Mouse (Mus musculus) CH12.LX (cell line): ENCODE results near the gene Nhsl1. TPM values are rescaled to one million over a fixed set of nuclear protein-coding genes. Genes with fewer than 3 reads are reported as not detected.

ENCODE experiments used
- DNase-seq: peaks from one replicate; pipeline ENCODE4 v3.0.0-alpha.2; 2013; ENCODE audit errors: extremely low read depth
- H3K27ac ChIP-seq: 2 replicates; pipeline ENCODE4 v1.5.1; 2012; ENCODE audit warnings: low read depth, mild to moderate bottlenecking, control low read depth, moderate library complexity; ENCODE audit not compliant: insufficient read depth
- H3K27me3 ChIP-seq: replicated peaks from 2 replicates; pipeline ENCODE3; 2012; ENCODE audit warnings: inconsistent platforms
- H3K36me3 ChIP-seq, 2 experiments: replicated peaks in 1 of 2; 2 replicates each; pipeline versions ENCODE3 to v1.6.1; 2012; ENCODE audit warnings: inconsistent platforms in 1 of 2, low read length in 1 of 2, mild to moderate bottlenecking in 1 of 2, mixed read lengths in 1 of 2, moderate library complexity in 1 of 2; ENCODE audit not compliant: control insufficient read depth in 1 of 2, insufficient read depth in 1 of 2
- H3K4me1 ChIP-seq, 2 experiments: 2 replicates each; pipeline ENCODE4 v1.6.1; 2012; ENCODE audit warnings: inconsistent platforms in 1 of 2, moderate library complexity in 1 of 2; ENCODE audit not compliant: insufficient read depth in 2 of 2, control insufficient read depth in 1 of 2
- H3K4me2 ChIP-seq: 2 replicates; pipeline ENCODE4 v1.6.1; 2012; ENCODE audit warnings: low read depth, mild to moderate bottlenecking, control low read depth; ENCODE audit not compliant: poor library complexity, insufficient read depth, severe bottlenecking
- H3K4me3 ChIP-seq, 3 experiments: fragments of 150-350 bp in 1 of 3; sonication (generic) in 1 of 3; replicated peaks in 1 of 3; 2 replicates each; pipeline versions ENCODE3 to v1.5.1; 2011 to 2012; ENCODE audit warnings: low read depth in 2 of 3, low read length in 2 of 3, mild to moderate bottlenecking in 2 of 3, moderate library complexity in 2 of 3, control low read depth in 1 of 3, improper control_type of control experiment in 1 of 3, inconsistent platforms in 1 of 3, mixed read lengths in 1 of 3; ENCODE audit not compliant: poor library complexity in 1 of 3
- H3K79me2 ChIP-seq: replicated peaks from 2 replicates; pipeline ENCODE4 v1.6.1; 2012; ENCODE audit warnings: mild to moderate bottlenecking, moderate library complexity; ENCODE audit not compliant: control insufficient read depth, poor library complexity, insufficient read depth, severe bottlenecking; ENCODE audit errors: extremely low read depth
- H3K9ac ChIP-seq: 2 replicates; pipeline ENCODE4 v1.6.1; 2012; ENCODE audit warnings: low read depth, mild to moderate bottlenecking, control low read depth, moderate library complexity; ENCODE audit not compliant: insufficient read depth
- H3K9me3 ChIP-seq: replicated peaks from 2 replicates; pipeline ENCODE3; 2012; ENCODE audit warnings: low read length, inconsistent platforms, mixed read lengths
- BHLHE40 ChIP-seq: IDR thresholded peaks from 2 replicates; pipeline ENCODE4 v1.6.1; 2011; ENCODE audit warnings: mild to moderate bottlenecking, low read depth, low read length, improper control_type of control experiment
- CHD1 ChIP-seq: IDR thresholded peaks from 2 replicates; pipeline ENCODE4 v1.6.1; 2012; ENCODE audit warnings: low read depth, low read length, improper control_type of control experiment, inconsistent platforms
- CTCF ChIP-seq, 2 experiments: IDR thresholded peaks in 1 of 2; conservative IDR thresholded peaks in 1 of 2; 2 replicates each; pipeline ENCODE4 v1.5.1; 2011 to 2012; ENCODE audit warnings: low read depth in 2 of 2, low read length in 2 of 2, improper control_type of control experiment in 1 of 2, inconsistent platforms in 1 of 2, mild to moderate bottlenecking in 1 of 2, moderate library complexity in 1 of 2
- ELF1 ChIP-seq: IDR thresholded peaks from 2 replicates; pipeline ENCODE4 v1.6.1; 2014; ENCODE audit warnings: low read depth, mild to moderate bottlenecking, inconsistent platforms, low read length, improper control_type of control experiment
- ETS1 ChIP-seq: conservative IDR thresholded peaks from 2 replicates; pipeline ENCODE4 v1.6.1; 2012; ENCODE audit warnings: low read depth, mild to moderate bottlenecking, inconsistent platforms, low read length, improper control_type of control experiment, moderate library complexity
- KAT2A ChIP-seq: IDR thresholded peaks from 2 replicates; pipeline ENCODE4 v1.6.1; 2012; ENCODE audit warnings: low read length, improper control_type of control experiment, inconsistent platforms; ENCODE audit not compliant: insufficient replicate concordance
- MAX ChIP-seq: IDR thresholded peaks from 2 replicates; pipeline ENCODE4 v1.6.1; 2011; ENCODE audit warnings: low read length, improper control_type of control experiment
- MEF2A ChIP-seq: IDR thresholded peaks from 2 replicates; pipeline ENCODE4 v1.6.1; 2014; ENCODE audit warnings: low read depth, mild to moderate bottlenecking, inconsistent platforms, low read length, improper control_type of control experiment, borderline replicate concordance
- MXI1 ChIP-seq: IDR thresholded peaks from 2 replicates; pipeline ENCODE4 v1.6.1; 2011; ENCODE audit warnings: mild to moderate bottlenecking, low read depth, low read length, improper control_type of control experiment
- NRF1 ChIP-seq: IDR thresholded peaks from 2 replicates; pipeline ENCODE4 v1.6.1; 2014; ENCODE audit warnings: low read depth, mild to moderate bottlenecking, inconsistent platforms, low read length, improper control_type of control experiment, moderate library complexity
- POLR2AphosphoS2 ChIP-seq: IDR thresholded peaks from 2 replicates; pipeline ENCODE4 v1.6.1; 2011; ENCODE audit warnings: low read depth, low read length, improper control_type of control experiment
- RAD21 ChIP-seq: IDR thresholded peaks from 2 replicates; pipeline ENCODE4 v1.6.1; 2011; ENCODE audit warnings: low read depth, mild to moderate bottlenecking, low read length, improper control_type of control experiment, moderate library complexity
- RCOR1 ChIP-seq: conservative IDR thresholded peaks from 2 replicates; pipeline ENCODE4 v1.6.1; 2012; ENCODE audit warnings: low read depth, mild to moderate bottlenecking, inconsistent platforms, low read length, improper control_type of control experiment
- SMC3 ChIP-seq: IDR thresholded peaks from 2 replicates; pipeline ENCODE4 v1.6.1; 2011; ENCODE audit warnings: low read depth, low read length, improper control_type of control experiment
- TBP ChIP-seq: conservative IDR thresholded peaks from 2 replicates; pipeline ENCODE4 v1.6.1; 2011; ENCODE audit warnings: low read depth, low read length, improper control_type of control experiment
- UBTF ChIP-seq: IDR thresholded peaks from 2 replicates; pipeline ENCODE4 v1.6.1; 2012; ENCODE audit warnings: low read depth, mild to moderate bottlenecking, inconsistent platforms, low read length, improper control_type of control experiment, moderate library complexity
- USF1 ChIP-seq: IDR thresholded peaks from 2 replicates; pipeline ENCODE4 v1.6.1; 2014; ENCODE audit warnings: low read depth, mild to moderate bottlenecking, inconsistent platforms, low read length, improper control_type of control experiment
- ZKSCAN1 ChIP-seq: IDR thresholded peaks from 2 replicates; pipeline ENCODE4 v1.6.1; 2012; ENCODE audit warnings: low read depth, inconsistent platforms, low read length, improper control_type of control experiment, borderline replicate concordance
- ZMIZ1 ChIP-seq: IDR thresholded peaks from 2 replicates; pipeline ENCODE4 v1.6.1; 2012; ENCODE audit warnings: low read depth, mild to moderate bottlenecking, inconsistent platforms, low read length, improper control_type of control experiment
- ZNF384 ChIP-seq: IDR thresholded peaks from 2 replicates; pipeline ENCODE4 v1.6.1; 2012; ENCODE audit warnings: low read depth, low read length, improper control_type of control experiment, inconsistent platforms
- dilution Hi-C: fragments of 300-500 bp; cut with MboI; formaldehyde crosslinking; loops from 2 replicates; pipeline ENCODE4 v1.14.3; 2020; ENCODE audit warnings: low sequenced_read_pairs; ENCODE audit not compliant: extremely low pct_unique_long_range_greater_than_20kb, extremely low pct_ligation_motif_present
- in situ Hi-C: fragments of 300-500 bp; cut with MboI; formaldehyde crosslinking; loops from 3 replicates; pipeline ENCODE4 v1.14.3; 2019; ENCODE audit warnings: low sequenced_read_pairs, low pct_ligation_motif_present, low pct_unique_long_range_greater_than_20kb, mixed read lengths
- polyA plus RNA-seq: library from polyadenylated mRNA; unstranded; fragments of >175 nt; gene quantifications from 2 replicates; pipeline ENCODE4 v1.2.1, GENCODE M21; 2012; ENCODE audit warnings: low read depth; ENCODE audit not compliant: insufficient read length
- total RNA-seq, 2 experiments: library from RNA; depleted of rRNA; stranded (reverse); fragments of 300-350 nt in 1 of 2; fragments of >200 nt in 1 of 2; gene quantifications; 2 replicates each; pipeline ENCODE4 v1.2.3; 2012 to 2014

The Nhsl1 gene
- total and polyA plus RNA-seq, 3 experiments, result 0.13 to 0.19 (median 0.15) TPM

DNA sequence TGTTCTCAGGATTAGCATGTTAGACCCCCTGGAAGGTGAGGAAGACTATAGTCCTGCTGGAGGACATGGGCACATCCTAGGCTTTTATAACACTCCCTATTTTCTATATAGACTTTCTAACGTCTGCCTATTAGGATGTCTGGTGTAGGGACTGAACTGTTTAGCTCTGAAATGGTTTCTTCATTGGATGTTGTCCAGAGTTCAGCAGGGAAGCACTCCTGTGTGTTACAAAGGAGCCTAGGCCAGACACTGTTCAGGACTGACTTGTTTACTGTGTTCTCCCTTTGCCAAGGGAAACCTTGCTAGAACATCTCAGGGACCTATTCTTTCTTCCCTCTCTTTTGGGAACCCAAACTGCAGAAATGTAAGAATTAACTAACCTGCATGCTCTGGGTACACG lies 90.3 kb downstream of the Nhsl1 start:
- no peak for DNase-seq
- no peaks in the 10 kb centered on the region for H3K79me2 ChIP-seq
- no peak overlapping the region for H3K4me2 ChIP-seq
- H3K4me1 ChIP-seq, result peaks cover 0 to 2% of the 10 kb centered on the region in 2 experiments; a peak in 1 of 4 replicates
- no peaks in the 10 kb centered on the region for H3K36me3 ChIP-seq
- dilution Hi-C loops, result no loop called here
- no peaks in the 10 kb centered on the region for H3K27me3 ChIP-seq
- H3K9me3 ChIP-seq, result no peaks in the 10 kb centered on the region
- in situ Hi-C loops, result no loop called here
- no peak overlapping the region for H3K27ac ChIP-seq
- H3K9ac ChIP-seq, result no peak overlapping the region
- no peak for TF ChIP-seq MEF2A
- TF ChIP-seq NRF1, result no peak
- no peak for TF ChIP-seq ZMIZ1
- TF ChIP-seq MXI1, result no peak
- TF ChIP-seq CTCF (conservative IDR thresholded peaks at IDR 0.05 in 1 of 2, IDR thresholded peaks at IDR 0.05 in 1 of 2; ENCODE audit: low read depth in 2 of 2, low read length in 2 of 2), result no peak
- no peak for TF ChIP-seq MAX
- TF ChIP-seq BHLHE40, result no peak
- no peak for TF ChIP-seq RAD21
- no peak for TF ChIP-seq SMC3
- no peak for TF ChIP-seq ETS1
- TF ChIP-seq POLR2AphosphoS2, result no peak
- H3K4me3 ChIP-seq, result no peak overlapping the region

DNA sequence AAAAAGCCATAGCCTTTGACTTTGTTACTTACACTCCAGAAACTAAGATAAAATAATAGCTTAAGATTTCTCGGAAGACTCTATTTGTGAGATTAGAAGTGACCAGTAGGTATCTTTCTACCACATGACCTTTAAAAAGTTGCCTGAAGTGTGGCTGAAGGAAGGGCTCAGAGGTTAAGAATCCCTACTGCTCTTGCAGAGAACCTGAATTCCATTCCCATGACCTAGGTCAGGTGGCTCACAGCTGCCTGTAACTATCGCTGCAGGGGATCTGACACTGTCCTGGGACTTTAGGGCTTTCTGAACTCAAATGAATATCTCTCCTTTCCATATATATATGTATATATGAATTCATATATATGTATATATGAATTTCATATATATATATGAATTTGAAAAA lies 92.5 kb downstream of the Nhsl1 start:
- no peak for DNase-seq
- in situ Hi-C loops, result no loop called here
- H3K4me2 ChIP-seq, result no peak overlapping the region
- peaks cover 0 to 2% of the 10 kb centered on the region in 2 experiments; a peak in 1 of 4 replicates for H3K4me1 ChIP-seq
- no peak overlapping the region for H3K27ac ChIP-seq
- no peaks in the 10 kb centered on the region for H3K36me3 ChIP-seq
- H3K27me3 ChIP-seq, result no peaks in the 10 kb centered on the region
- dilution Hi-C loops, result no loop called here
- H3K79me2 ChIP-seq, result no peaks in the 10 kb centered on the region
- H3K4me3 ChIP-seq, result no peak overlapping the region
- no peaks in the 10 kb centered on the region for H3K9me3 ChIP-seq
- H3K9ac ChIP-seq, result no peak overlapping the region
- TF ChIP-seq SMC3, result no peak
- no peak for TF ChIP-seq MAX
- no peak for TF ChIP-seq POLR2AphosphoS2
- no peak for TF ChIP-seq UBTF
- no peak for TF ChIP-seq RAD21
- TF ChIP-seq NRF1, result no peak
- no peak for TF ChIP-seq CHD1
- no peak for TF ChIP-seq ZMIZ1
- TF ChIP-seq ZNF384, result no peak
- no peak for TF ChIP-seq RCOR1
- no peak for TF ChIP-seq USF1
- TF ChIP-seq TBP, result no peak
- no peak for TF ChIP-seq CTCF (conservative IDR thresholded peaks at IDR 0.05 in 1 of 2, IDR thresholded peaks at IDR 0.05 in 1 of 2; ENCODE audit: low read depth in 2 of 2, low read length in 2 of 2)
- TF ChIP-seq ELF1, result no peak
- no peak for TF ChIP-seq ZKSCAN1
- TF ChIP-seq KAT2A, result no peak
